Mouse (Mus musculus) heart, adult 9 months (tissue): Measurements from ENCODE around the gene Pla2g12a.

Source experiments
- DNase-seq, 2 experiments: peaks; one replicate each; pipeline ENCODE4 v3.0.0; 2022; ENCODE audit warnings: low spot score in 2 of 2

Pla2g12a gene

GRCm38 (mm10) chr3:129878405-129879021, at the start of gene Pla2g12a:
Pla2g12a (plus strand) TSS chr3:129878606.
- DNase-seq: peak; percentile 89 to 91

GRCm38 (mm10) chr3:129830626-129831025, 47.8 kb upstream of the Pla2g12a start:
- no peak for DNase-seq

GRCm38 (mm10) chr3:129831035-129831568, 47.3 kb upstream of the Pla2g12a start, which contains the start of gene Gar1:
Gar1 (minus strand) TSS chr3:129831396.
- peak; percentile 92 to 95 for DNase-seq

DNA sequence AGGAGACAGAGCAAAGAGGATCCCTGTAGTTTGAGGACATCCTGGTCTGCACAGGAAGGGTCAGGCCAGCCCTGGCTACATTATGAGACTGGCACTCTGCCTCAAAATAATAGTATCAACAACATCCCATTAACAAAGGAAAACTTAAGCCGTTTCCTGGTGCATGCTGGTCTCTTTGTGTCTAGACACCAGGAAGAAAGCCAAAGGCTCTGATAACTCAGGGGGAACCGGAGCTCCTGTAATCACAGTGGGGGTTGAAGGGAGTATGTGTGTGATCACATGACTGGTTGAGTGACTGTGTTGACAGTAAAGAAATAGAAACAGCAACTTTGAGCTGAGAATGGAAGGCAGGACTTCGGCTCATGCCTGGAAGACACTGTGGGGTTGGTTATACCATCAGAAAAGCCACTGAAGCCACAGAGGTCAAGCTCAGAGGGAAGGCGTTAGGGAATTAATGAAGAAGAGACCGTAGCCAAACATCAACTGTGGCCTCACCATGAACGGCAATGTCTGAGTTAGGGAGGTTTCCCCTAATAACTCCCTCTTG, 42.9 kb upstream of the Pla2g12a start, which contains the start of gene Cfi:
TSS of gene Cfi (plus strand) at position 497 of the 547 bp plus-strand sequence.
- DNase-seq: no peak

DNA sequence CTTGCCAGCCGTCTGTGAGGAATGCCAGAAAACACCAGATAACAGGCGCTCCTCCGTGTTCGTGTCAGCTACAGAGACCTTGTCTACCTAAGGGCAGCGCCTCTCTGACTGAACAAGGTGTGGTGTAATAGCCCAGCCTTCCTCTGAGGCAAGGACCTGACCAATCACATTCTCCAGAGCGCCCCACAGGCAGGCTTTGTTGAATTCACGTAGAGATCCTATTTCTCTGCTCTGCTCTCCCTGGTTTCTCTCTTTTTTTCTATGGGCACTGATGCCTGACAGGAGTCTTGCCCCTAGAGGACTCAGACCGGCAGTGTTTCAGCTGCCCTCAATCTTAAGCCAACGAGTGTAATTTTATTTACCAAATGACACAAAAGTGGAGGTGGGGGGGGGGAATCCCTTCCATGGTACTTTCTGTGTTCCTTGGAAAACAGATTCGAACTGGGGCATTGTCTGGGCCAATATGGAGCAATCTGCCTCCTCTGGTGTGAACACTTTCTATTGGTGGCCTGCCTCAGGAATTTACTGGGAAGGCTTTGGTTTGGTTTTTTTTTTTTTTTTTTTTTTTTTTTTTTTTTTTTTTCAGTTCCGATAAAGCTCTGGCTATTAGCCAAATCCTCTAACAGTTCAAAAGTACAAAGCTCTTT, 42.2 kb upstream of the Pla2g12a start:
- DNase-seq: no peak

DNA sequence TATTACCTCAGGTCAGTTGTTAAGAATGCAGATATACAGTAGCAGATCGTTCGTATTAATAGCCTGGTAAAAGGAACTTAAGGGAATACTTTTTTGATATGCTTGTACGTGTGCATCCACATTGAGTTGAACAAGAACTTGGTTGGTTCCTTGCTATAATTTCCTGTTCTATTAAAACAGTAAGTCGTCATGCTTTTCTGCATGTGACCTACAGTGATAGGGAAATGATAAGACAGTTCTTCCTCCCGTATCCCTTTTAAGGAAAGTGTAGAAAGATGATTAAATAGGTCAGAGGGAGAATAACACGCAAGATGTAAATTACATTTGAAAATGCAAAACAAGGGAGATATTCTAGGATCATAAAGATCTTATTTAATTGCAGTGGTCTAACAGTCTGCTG, 41.4 kb upstream of the Pla2g12a start:
- DNase-seq: no peak

GRCm38 (mm10) chr3:129838017-129838416, 40.4 kb upstream of the Pla2g12a start:
- DNase-seq: no peak

- DNase-seq: no peak
Measured at GRCm38 (mm10) chr3:129845868-129846267, 32.5 kb upstream of the Pla2g12a start.

GRCm38 (mm10) chr3:129846846-129847245, 31.6 kb upstream of the Pla2g12a start:
- DNase-seq: no peak

- DNase-seq: no peak
Measured at GRCm38 (mm10) chr3:129862592-129862991, 15.8 kb upstream of the Pla2g12a start.

- DNase-seq: peak in 1 of 2 experiments; percentile 11
Measured at GRCm38 (mm10) chr3:129863698-129864097, 14.7 kb upstream of the Pla2g12a start.

DNA sequence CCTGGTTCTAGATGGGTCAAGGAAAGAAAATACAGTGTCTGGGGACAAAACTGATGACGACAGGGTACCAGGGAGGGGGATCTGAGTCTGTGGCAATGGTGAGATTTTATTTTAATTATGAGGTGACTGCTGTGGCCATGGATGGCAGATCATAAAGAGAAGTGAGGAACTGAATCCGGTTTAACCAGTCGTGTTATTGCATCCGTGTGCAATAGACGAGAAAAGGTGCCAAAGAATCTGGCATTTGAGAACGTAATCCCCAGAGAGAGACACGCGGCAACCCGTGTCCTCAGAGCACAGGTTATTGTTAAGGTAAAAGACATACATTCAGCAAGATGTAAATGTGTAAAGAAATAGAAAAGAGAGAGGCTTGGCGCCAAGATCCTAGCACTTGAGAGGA, 1.1 kb upstream of the Pla2g12a start:
- no peak for DNase-seq

DNA sequence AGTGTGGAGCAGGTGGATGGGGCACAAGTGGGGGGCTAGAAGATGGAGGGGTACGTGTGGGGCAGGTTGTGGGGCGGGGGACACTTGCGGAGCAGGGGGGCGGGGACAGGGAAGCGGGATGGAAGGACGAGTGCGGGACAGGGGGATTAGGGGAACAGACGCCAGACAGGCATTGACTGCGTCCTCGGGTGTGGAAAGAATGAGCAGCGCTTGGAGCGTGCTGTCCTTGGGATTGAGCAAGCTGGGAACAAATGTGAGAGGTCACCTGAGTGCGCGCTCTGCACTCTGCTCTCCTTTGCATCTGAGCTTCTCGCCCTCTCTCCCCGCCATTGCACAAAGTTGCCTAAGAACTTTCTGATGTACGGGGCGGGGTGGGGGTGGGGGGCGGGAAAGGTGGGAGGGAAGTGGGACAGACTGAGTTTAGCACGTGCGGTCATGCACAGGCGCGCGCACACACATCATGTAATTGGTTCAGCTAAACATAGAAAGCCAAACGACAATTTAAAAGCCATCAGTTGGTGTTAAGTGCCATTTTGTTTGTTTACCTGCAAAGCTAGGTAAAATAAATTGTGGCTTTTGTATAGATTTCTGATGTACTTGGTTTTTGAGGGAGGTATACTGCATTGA, 838 bp downstream of the Pla2g12a start:
- DNase-seq: peak in 1 of 2 experiments; percentile 24

GRCm38 (mm10) chr3:129879913-129880312, 1.5 kb downstream of the Pla2g12a start:
- DNase-seq: no peak

DNA sequence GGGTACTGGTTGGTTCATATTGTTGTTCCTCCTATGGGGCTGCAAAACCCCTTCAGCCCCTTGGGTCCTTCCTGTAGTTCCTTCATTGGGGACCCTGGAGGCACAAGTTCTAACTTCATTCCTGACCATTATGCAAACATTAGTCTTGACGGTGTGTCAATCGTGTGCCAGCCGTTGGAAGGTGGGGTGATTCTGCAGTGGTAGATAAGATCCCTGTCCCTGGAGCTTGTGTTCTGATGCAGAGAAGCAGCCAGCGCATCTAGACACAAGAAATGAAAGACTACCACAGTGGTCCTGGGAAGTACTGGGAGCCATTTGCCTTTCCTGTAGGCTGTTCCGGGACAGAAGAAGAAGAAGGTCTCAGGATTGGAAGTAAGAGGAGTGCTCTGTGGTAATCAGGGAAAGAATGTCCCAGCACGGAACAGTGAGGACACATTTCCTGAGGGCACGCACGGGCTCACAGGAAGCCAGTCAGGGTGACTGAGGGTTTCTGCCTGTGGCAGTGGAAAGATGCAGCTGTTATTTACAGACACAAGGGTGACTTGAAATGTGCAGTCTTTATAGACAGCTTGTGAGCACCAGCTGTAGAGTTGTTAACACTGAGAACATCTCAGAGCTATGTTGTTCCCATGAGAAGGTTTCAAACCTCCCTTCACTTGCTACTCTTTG, 2.7 kb downstream of the Pla2g12a start:
- no peak for DNase-seq

DNA sequence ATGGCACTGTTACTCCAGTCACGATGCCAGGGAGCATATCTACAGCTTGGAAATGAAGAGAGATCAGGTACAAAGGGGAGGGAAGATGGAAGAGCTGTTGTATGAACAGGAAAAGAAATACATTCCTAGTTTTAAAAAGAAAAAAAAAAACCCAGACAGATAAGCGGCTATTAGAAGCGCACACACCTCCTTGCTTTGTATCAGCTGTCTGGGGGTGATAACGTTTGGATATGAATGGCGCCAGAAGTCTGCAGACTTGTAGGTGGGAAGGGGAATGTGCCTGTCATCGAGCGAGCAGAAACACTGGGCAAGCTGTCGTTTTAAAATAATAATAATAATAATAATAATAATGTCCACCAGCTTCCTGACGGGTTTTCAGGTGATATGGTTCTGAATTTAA, 7.2 kb downstream of the Pla2g12a start:
- no peak for DNase-seq

GRCm38 (mm10) chr3:129886430-129886829, 8.0 kb downstream of the Pla2g12a start:
- no peak for DNase-seq

- no peak for DNase-seq
Measured at GRCm38 (mm10) chr3:129887779-129888517, 9.5 kb downstream of the Pla2g12a start.

- no peak for DNase-seq
Measured at GRCm38 (mm10) chr3:129892003-129892402, 13.6 kb downstream of the Pla2g12a start.

GRCm38 (mm10) chr3:129893143-129893542, 14.7 kb downstream of the Pla2g12a start:
- DNase-seq: no peak

DNA sequence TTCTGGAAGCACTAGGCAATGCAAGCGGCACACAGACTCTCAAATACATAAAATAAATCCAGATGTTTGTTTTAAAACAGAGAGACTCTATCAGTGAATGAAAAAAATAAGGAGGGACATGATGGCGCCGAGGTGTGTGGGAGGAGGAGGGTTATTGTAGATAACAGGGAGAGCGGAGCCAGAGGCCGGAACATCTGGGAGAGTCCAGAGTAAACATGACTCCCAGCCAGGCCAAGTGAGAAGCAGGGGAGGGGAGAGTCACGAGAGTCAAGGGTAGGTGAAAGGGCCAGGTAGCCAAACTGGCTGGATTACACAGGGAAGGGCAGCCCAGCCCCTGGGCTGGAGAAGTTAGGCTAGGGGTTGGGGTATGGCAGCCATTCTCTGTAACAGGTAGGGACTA, 18.2 kb downstream of the Pla2g12a start:
- DNase-seq: no peak
